ENCODE assay signal across 8 mouse cellular contexts in the genomic region with DNA sequence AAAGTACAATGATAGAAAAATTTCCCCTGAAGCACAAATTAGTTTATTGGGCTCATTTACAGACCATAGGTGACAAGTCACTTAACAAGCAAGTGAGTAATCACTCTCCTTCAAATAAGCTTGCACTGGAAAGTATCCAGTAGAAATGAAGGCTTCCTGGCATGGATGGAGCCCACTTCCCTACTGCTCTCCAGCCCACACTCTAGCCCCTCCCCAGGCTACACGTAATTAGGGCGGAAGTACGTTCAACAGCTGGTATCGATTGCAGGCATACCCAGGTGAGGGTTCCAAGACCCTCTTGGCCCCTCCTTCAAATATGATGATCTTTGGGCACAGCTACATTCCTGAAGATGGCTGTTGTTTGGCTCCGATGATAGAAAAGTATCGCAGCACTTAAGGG. TPM values are rescaled to one million over a fixed set of nuclear protein-coding genes. Genes with fewer than 3 reads are reported as not detected.
A peak's percentile ranks its signal among the peaks of the same experiment; 100 is the strongest.
DNase-seq lines count a peak whose midpoint lies in the region; ATAC-seq and TF ChIP-seq lines count a peak whose summit lies in the region.

No protein-coding gene starts in this region.

- no peak for TF ChIP-seq CTCF in gastrocnemius, adult 2 months (IDR thresholded peaks at IDR 0.05)

- no peak overlapping the region for H3K9ac ChIP-seq in lung, embryonic 15.5 days
- H3K9ac ChIP-seq in limb, embryonic 13.5 days, result no peak overlapping the region
- no peak overlapping the region for H3K9ac ChIP-seq in stomach, embryonic 15.5 days

- no peaks in the 10 kb centered on the region for H3K36me3 ChIP-seq in lung, embryonic 15.5 days
- no peaks in the 10 kb centered on the region for H3K36me3 ChIP-seq in limb, embryonic 13.5 days
- no peaks in the 10 kb centered on the region for H3K36me3 ChIP-seq in stomach, embryonic 15.5 days

- peaks cover 27% of the 10 kb centered on the region for H3K4me1 ChIP-seq in lung, embryonic 15.5 days
- peaks cover 37% of the 10 kb centered on the region for H3K4me1 ChIP-seq in limb, embryonic 13.5 days
- peaks cover 10% of the 10 kb centered on the region for H3K4me1 ChIP-seq in stomach, embryonic 15.5 days

- no peaks in the 10 kb centered on the region for H3K9me3 ChIP-seq in lung, embryonic 15.5 days
- H3K9me3 ChIP-seq in limb, embryonic 13.5 days, result no peaks in the 10 kb centered on the region
- H3K9me3 ChIP-seq in stomach, embryonic 15.5 days, result no peaks in the 10 kb centered on the region

- no peak for ATAC-seq in lung, embryonic 15.5 days (ENCODE audit: borderline replicate concordance, extremely low read depth, low FRiP score, low TSS enrichment)
- ATAC-seq in limb, embryonic 13.5 days (ENCODE audit: low FRiP score, low read depth), result no peak
- ATAC-seq in stomach, embryonic 15.5 days (ENCODE audit: insufficient read depth, low FRiP score, low read depth), result no peak

- H3K27ac ChIP-seq in lung, embryonic 15.5 days, result no peak overlapping the region
- H3K27ac ChIP-seq in limb, embryonic 13.5 days, result no peak overlapping the region
- no peak overlapping the region for H3K27ac ChIP-seq in stomach, embryonic 15.5 days
- no peak overlapping the region for H3K27ac ChIP-seq in gastrocnemius, adult 2 months

- peak overlapping the region; percentile 71; the same call in 1 of the 2 replicates for H3K4me3 ChIP-seq in lung, embryonic 15.5 days
- peak overlapping the region; percentile 99; the same call in 1 of the 2 replicates for H3K4me3 ChIP-seq in limb, embryonic 13.5 days
- H3K4me3 ChIP-seq in stomach, embryonic 15.5 days (replicated peaks), result peak overlapping the region; percentile 99; the same call in 1 of the 2 replicates
- H3K4me3 ChIP-seq in gastrocnemius, adult 2 months, result no peak overlapping the region

- intact Hi-C loops in gastrocnemius, adult 2 months (cut with DNase I), result no loop called here

- DNase-seq in cerebellum, adult 9-11 months, result peak; percentile 55
- no peak for DNase-seq in cerebellum, adult 8-10 months
- DNase-seq in lung, postnatal 36 days, result no peak
- no peak for DNase-seq in gastrocnemius, adult 2 months
- no peak for DNase-seq in c-Kit-positive CD71-positive TER-119-positive erythroid progenitor cells, embryonic 14.5 days (ENCODE audit: low spot score)

- H3K27me3 ChIP-seq in lung, embryonic 15.5 days, result peaks cover 2% of the 10 kb centered on the region; the same call in 1 of the 2 replicates
- H3K27me3 ChIP-seq in limb, embryonic 13.5 days, result no peaks in the 10 kb centered on the region
- no peaks in the 10 kb centered on the region for H3K27me3 ChIP-seq in stomach, embryonic 15.5 days (replicated peaks)

- H3K4me2 ChIP-seq in lung, embryonic 15.5 days, result peak overlapping the region; percentile 64
- peak overlapping the region; percentile 78 for H3K4me2 ChIP-seq in limb, embryonic 13.5 days (replicated peaks)
- peak overlapping the region; percentile 71; the same call in 1 of the 2 replicates for H3K4me2 ChIP-seq in stomach, embryonic 15.5 days

- WGBS in lung, embryonic 15.5 days, result 56% methylated on average over 6 of the region's 6 CpGs
- WGBS in limb, embryonic 13.5 days, result 34% methylated on average over 6 of the region's 6 CpGs
- WGBS in stomach, embryonic 15.5 days, result 55% methylated on average over 6 of the region's 6 CpGs

RNA-seq across cellular contexts. Expression of a gene that starts 1.1 kb away (rescaled TPM):
- polyA plus RNA-seq in lung, embryonic 15.5 days (2015; fragmentation: Nextera tagmentation; extraction: Ambion mirVana), result 136 and 140 TPM in 2 replicates
- 159 and 162 TPM in 2 replicates for polyA plus RNA-seq in limb, embryonic 13.5 days (2015; fragmentation: Nextera tagmentation; extraction: Ambion mirVana)
- 129 and 135 TPM in 2 replicates for polyA plus RNA-seq in stomach, embryonic 15.5 days (2015; fragmentation: Nextera tagmentation; extraction: Ambion mirVana)
- 10 to 100 TPM; 31.6 to 34.1 TPM for total RNA-seq in gastrocnemius, adult 2 months (2021)

RNA-seq across cellular contexts. Expression of a gene that starts 11.2 kb away (rescaled TPM):
- 24.8 and 26.0 TPM in 2 replicates for polyA plus RNA-seq in lung, embryonic 15.5 days (2015; fragmentation: Nextera tagmentation; extraction: Ambion mirVana)
- polyA plus RNA-seq in limb, embryonic 13.5 days (2015; fragmentation: Nextera tagmentation; extraction: Ambion mirVana), result 38.7 and 40.4 TPM in 2 replicates
- polyA plus RNA-seq in stomach, embryonic 15.5 days (2015; fragmentation: Nextera tagmentation; extraction: Ambion mirVana), result 21.4 and 22.6 TPM in 2 replicates
- 1 to 10 TPM; 5.8 to 6.0 TPM for total RNA-seq in gastrocnemius, adult 2 months (2021)

RNA-seq across cellular contexts. Expression of a gene that starts 43.4 kb away (rescaled TPM):
- 7.0 and 7.9 TPM in 2 replicates for polyA plus RNA-seq in lung, embryonic 15.5 days (2015; fragmentation: Nextera tagmentation; extraction: Ambion mirVana)
- polyA plus RNA-seq in limb, embryonic 13.5 days (2015; fragmentation: Nextera tagmentation; extraction: Ambion mirVana), result 6.7 and 11.3 TPM in 2 replicates
- polyA plus RNA-seq in stomach, embryonic 15.5 days (2015; fragmentation: Nextera tagmentation; extraction: Ambion mirVana), result 6.2 and 6.8 TPM in 2 replicates
- 10 to 100 TPM; 20.4 to 21.9 TPM for total RNA-seq in gastrocnemius, adult 2 months (2021)
